Mouse (Mus musculus) mesoderm, embryonic 11.5 days (tissue): ENCODE data around the gene Lpar1.

Experiments used
- DNase-seq: peaks from one replicate; pipeline ENCODE4 v3.0.0-alpha.2; 2012; ENCODE audit warnings: low read depth, low spot score

Gene Lpar1

GRCm38 (mm10) chr4:58508833-58509232 is 44.9 kb downstream of the Lpar1 start:
- DNase-seq = no peak

- no peak for DNase-seq
These were observed 46.2 kb downstream of the Lpar1 start for GRCm38 (mm10) chr4:58507536-58507935.

GRCm38 (mm10) chr4:58506539-58507527 is 46.9 kb downstream of the Lpar1 start:
- DNase-seq = no peak

- DNase-seq = no peak
These were observed 49.4 kb downstream of the Lpar1 start for GRCm38 (mm10) chr4:58504250-58504649.

GRCm38 (mm10) chr4:58501012-58501777 is 52.5 kb downstream of the Lpar1 start:
- DNase-seq = peak; percentile 38

- DNase-seq = no peak
These were observed 53.9 kb downstream of the Lpar1 start for GRCm38 (mm10) chr4:58499831-58500230.

- DNase-seq = no peak
These were observed 54.5 kb downstream of the Lpar1 start for GRCm38 (mm10) chr4:58499241-58499640.

- DNase-seq = no peak
These were observed 55.0 kb downstream of the Lpar1 start for GRCm38 (mm10) chr4:58498734-58499133.

GRCm38 (mm10) chr4:58497284-58497683 is 56.4 kb downstream of the Lpar1 start:
- no peak for DNase-seq

GRCm38 (mm10) chr4:58496743-58497142 is 57.0 kb downstream of the Lpar1 start:
- no peak for DNase-seq

GRCm38 (mm10) chr4:58491742-58492141 is 62.0 kb downstream of the Lpar1 start:
- no peak for DNase-seq

- DNase-seq = no peak
These were observed 63.3 kb downstream of the Lpar1 start for GRCm38 (mm10) chr4:58490374-58490773.

GRCm38 (mm10) chr4:58478564-58478963 is 75.1 kb downstream of the Lpar1 start:
- no peak for DNase-seq

GRCm38 (mm10) chr4:58477691-58478090 is 76.0 kb downstream of the Lpar1 start:
- DNase-seq = no peak

GRCm38 (mm10) chr4:58471203-58471910 is 82.3 kb downstream of the Lpar1 start:
- DNase-seq = no peak

- DNase-seq = no peak
These were observed 83.8 kb downstream of the Lpar1 start for GRCm38 (mm10) chr4:58469651-58470592.

- DNase-seq = no peak
These were observed 84.7 kb downstream of the Lpar1 start for GRCm38 (mm10) chr4:58469035-58469434.

- DNase-seq = no peak
These were observed 88.1 kb downstream of the Lpar1 start for GRCm38 (mm10) chr4:58465586-58465985.

GRCm38 (mm10) chr4:58464390-58465164 is 89.1 kb downstream of the Lpar1 start:
- DNase-seq = no peak

GRCm38 (mm10) chr4:58462990-58463389 is 90.7 kb downstream of the Lpar1 start:
- no peak for DNase-seq
